Mouse (Mus musculus) hematopoietic stem cell, adult 5-6 weeks (primary cell): ENCODE results near the gene Osbpl8. TPM values are rescaled to one million over a fixed set of nuclear protein-coding genes. Genes with fewer than 3 reads are reported as not detected.
"Not testable (repeated sequence)": the region's sequence is repeated elsewhere in the genome, so short reads cannot be mapped to it uniquely, and the experiment has no call there.

Experiments
- ATAC-seq, 2 experiments: fragments of 125-278 bp in 1 of 2; replicated peaks in 1 of 2; 2 replicates each; pipeline ENCODE4 v1.8.0; 2016 to 2017; ENCODE audit warnings: inconsistent platforms in 2 of 2, mild to moderate bottlenecking in 2 of 2, moderate number of reproducible peaks in 2 of 2, low read depth in 1 of 2, moderate TSS enrichment in 1 of 2; ENCODE audit not compliant: low FRiP score in 2 of 2, poor library complexity in 2 of 2, severe bottlenecking in 2 of 2, insufficient read depth in 1 of 2, low TSS enrichment in 1 of 2
- total RNA-seq: library from RNA; stranded (forward); fragments of 172-1452, 232-1000 nt; gene quantifications from 2 replicates; pipeline ENCODE4 v1.2.3, GENCODE M21; 2017

Osbpl8 gene
- total RNA-seq, 1 experiment from 2014 or later, result 162 TPM

- ATAC-seq, result no peak
Measured at GRCm38 (mm10) chr10:111167444-111167843, 2.9 kb downstream of the Osbpl8 start.

DNA sequence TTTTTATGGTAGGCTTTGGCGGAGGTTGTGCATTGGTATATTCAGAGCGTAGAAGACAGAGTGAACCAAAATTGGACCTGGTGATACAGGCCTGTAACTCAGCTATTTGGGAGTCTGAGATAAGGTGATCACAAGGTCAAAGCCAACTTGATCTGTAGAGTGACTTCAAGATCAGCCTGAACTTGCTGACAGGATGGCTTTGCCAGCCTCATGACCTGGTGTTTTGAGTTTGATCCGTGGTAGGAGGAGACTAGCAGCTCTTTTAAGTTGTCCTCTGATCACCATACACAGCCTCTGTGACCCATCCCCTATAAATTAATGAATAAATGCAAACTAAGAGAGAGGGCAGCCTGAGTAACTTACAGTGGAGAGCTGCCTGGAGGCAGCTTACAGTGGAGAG, 3.8 kb downstream of the Osbpl8 start:
- ATAC-seq, result no peak

- peak; percentile 60 to 71 for ATAC-seq
Measured at GRCm38 (mm10) chr10:111171246-111171934, 6.8 kb downstream of the Osbpl8 start.

DNA sequence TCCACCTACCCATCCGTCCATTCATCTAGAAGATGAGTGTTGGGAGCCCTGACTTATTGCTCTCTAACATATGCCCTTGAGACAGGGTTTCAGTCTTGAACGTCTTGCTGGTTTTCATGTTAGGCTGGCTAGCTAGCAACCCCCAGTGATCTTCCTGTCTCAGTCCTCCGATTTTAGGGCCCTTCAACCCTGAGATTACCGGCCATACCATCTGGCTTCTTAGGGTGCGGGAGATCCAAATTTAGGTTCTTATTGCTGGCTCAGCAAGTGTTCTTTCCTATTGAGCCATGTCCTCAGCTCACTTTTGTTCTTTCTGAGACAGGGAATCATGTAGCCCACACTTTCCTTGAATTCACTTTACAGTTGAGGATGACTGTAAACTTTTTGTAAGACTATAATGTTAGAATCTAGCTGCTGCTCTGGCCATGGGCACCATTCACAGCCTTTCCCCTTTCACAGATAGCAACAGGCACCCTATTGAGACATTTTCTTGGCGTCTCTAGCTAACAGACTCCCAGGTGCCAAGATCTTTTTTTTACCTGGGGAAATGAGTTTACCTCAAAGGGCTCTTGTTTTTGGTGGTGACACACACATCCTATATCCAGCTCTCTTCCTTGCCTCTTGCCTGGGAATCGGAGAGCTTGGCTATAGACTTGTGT, 9.2 kb downstream of the Osbpl8 start:
- ATAC-seq, result no peak

GRCm38 (mm10) chr10:111177336-111177735, 12.8 kb downstream of the Osbpl8 start:
- ATAC-seq, result no peak

- peak; percentile 67 to 81 for ATAC-seq
Measured at GRCm38 (mm10) chr10:111178024-111178423, 13.5 kb downstream of the Osbpl8 start.

DNA sequence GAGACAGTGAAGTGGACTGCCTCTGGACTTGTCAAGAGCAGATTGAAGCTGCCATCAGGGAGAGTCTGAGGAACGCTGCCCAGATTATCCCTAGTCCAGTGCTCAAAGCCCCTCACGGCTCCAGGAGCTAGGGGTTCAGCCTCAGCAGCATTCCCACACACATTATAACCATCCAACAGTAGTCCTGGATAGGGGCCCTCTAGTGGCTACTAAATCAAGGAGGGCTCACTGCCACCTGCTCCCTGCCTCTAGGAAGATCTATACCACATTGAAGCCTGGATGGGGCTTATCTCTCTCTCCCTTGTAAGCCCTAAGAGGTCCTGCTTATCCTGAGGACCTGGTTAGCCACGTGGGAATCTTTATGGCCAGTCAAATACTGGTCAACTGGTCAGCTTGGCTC, 16.1 kb downstream of the Osbpl8 start:
- 0 out of 4 replicates have a peak, but pooled peaks of 1 of the 2 experiments have one; percentile 17 for ATAC-seq

GRCm38 (mm10) chr10:111183634-111184270, 19.2 kb downstream of the Osbpl8 start:
- ATAC-seq, result no peak

GRCm38 (mm10) chr10:111185574-111186269, 21.2 kb downstream of the Osbpl8 start:
- ATAC-seq, result no peak

DNA sequence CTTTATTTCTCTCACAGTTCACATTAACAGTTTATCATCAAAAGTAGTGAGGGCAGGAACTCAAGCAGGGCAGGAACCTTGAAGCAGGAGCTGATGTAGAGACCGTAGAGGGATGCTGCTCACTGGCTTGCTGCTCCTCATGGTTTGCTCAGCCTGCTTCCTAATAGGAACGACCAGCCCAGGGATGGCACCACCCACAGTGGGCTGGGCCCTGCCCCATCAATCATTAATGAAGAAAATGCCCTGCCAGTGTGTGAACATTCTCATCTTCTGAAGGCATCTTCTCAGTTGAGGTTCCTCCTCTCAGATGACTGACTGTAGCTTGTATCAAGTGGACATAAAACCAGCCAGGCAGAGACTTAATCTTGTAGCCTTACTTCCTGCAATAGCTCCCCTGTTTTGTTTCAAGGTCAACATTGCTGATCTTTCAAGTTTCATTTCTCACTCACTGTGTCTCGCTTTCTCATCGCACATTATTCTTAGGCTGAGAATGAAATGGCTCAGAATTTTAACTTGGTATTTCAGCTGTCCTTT, 24.5 kb downstream of the Osbpl8 start:
- no peak for ATAC-seq

DNA sequence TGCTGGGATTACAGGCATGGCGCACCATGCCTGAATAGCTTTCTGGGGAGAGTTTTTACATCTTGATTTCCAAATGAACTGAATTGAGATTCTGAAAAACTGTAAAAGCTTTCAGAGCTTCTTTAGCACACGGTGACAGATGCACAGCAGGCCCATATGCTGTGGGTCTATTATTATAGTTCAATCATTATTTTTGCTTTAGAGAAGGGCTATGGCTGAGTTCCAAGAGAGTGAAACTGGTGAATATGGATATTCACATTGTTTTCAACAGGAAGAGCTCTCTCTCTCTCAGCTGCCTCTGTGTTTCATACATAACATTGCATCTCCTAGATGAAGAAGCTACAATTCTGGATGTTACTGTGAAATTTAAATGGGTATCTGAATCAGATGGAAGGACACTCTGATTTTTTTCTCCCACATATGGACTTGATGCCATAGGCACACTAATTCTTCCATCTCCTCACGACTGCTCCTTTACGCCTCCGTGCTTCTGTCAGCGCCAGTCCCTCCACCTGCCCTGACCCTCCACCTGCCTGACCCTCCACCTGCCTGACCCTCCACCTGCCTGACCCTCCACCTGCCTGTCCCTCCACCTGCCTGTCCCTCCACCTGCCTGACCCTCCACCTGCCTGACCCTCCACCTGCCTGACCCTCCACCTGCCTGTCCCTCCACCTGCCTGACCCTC, 25.7 kb downstream of the Osbpl8 start:
- ATAC-seq, result no peak

DNA sequence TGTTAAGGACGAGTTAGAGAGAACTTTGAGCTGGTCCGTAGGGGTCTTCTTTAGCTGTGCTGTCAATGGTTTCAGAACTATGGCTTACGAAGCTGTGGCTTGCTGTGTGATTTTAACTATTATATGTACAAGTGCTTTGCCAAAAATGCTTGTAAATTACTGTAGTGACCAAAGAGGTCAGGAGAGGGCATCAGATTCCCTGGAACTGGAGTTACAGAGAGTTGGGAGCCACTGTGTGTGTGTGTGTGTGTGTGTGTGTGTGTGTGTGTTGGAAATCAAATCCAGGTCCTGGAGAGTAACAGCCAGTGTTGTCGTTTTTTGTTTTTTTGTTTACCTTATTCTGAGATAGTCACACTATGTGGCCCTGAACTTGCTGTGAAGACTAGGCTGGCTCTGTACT, 29.0 kb downstream of the Osbpl8 start:
- ATAC-seq, result 0 out of 4 replicates have a peak, but pooled peaks of 1 of the 2 experiments have one; percentile 28

- ATAC-seq, result no peak
Measured at GRCm38 (mm10) chr10:111196191-111196590, 31.6 kb downstream of the Osbpl8 start.

DNA sequence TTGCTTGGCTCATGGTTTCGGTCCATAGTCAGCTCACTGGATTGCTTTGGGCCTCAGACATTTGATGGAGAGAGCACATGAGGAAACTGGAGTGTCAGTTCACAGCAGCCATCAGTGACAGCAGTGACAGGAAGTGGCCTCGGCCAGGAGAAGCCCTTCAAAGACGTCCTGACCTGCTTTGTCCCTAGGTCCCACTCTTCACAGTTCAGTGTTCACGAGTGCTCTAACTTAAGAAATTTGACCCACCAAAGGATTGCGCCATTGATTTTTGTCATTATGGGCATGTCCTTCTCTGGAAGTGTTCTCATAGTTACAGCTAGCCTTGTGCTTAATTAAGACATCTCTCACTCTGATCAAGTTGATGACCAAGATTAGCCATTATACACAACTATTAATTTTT, 34.2 kb downstream of the Osbpl8 start:
- ATAC-seq, result not testable (repeated sequence)

DNA sequence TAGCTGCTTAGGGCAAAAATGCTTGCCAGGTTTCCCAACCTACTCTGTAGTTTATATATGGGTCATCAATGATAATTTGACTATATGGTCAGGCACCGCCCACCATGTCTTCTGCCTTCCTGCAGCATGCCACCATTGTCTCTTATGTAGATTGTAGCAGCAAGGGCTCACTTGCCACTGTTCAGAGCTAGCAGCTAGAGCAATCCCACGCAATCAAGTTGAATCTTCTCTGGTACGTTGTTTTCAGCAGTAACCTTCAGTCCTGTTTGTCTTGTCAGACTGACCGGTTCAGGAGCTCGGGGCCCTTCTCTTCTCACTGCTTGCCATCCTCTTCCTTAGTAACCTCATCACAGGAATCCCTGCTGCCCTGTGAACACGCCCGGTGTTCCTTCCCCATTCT, 36.6 kb downstream of the Osbpl8 start:
- no peak for ATAC-seq

GRCm38 (mm10) chr10:111201666-111202065, 37.1 kb downstream of the Osbpl8 start:
- no peak for ATAC-seq

DNA sequence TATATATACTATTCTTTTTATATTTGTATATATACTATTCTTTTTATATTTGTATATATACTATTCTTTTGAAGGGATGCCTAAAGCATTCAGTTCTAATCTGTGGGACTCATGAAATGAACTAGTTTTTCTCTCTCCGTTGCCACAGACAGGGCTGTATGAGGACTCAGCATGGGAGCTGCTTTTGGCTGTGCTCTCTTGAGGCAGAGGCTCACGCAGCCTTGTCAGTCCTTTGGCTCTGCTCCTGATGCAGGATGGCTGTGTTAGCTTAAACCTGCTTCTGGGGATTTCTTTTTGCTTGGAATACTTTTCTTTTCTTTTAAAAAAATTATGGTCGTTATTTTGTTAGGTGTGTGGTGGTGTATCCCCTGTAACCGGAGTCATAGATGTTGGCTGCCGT, 39.5 kb downstream of the Osbpl8 start:
- no peak for ATAC-seq
